Mouse (Mus musculus) megakaryocyte-erythroid progenitor cell, adult 5-6 weeks (primary cell): ENCODE measurements around the gene Msto1. TPM values are rescaled to one million over a fixed set of nuclear protein-coding genes. Genes with fewer than 3 reads are reported as not detected.
"Not testable (repeated sequence)": the region's sequence is repeated elsewhere in the genome, so short reads cannot be mapped to it uniquely, and the experiment has no call there.

Experiments used
- ATAC-seq: replicated peaks from 2 replicates; pipeline ENCODE4 v1.8.0; 2016; ENCODE audit warnings: mild to moderate bottlenecking, inconsistent platforms; ENCODE audit not compliant: severe bottlenecking, poor library complexity, low FRiP score, low TSS enrichment
- total RNA-seq, 2 experiments: library from RNA; stranded (forward) in 1 of 2; stranded (reverse) in 1 of 2; fragments of 200-1000, 215-1000 nt in 1 of 2; fragments of >200 nt in 1 of 2; fragmentation: Nextera tagmentation in 1 of 2; gene quantifications; 2 replicates each; pipeline ENCODE4 v1.2.3; 2014 to 2017

The Msto1 gene
- total RNA-seq, 2 experiments from 2014 or later = 33.5 to 36.2 TPM

DNA sequence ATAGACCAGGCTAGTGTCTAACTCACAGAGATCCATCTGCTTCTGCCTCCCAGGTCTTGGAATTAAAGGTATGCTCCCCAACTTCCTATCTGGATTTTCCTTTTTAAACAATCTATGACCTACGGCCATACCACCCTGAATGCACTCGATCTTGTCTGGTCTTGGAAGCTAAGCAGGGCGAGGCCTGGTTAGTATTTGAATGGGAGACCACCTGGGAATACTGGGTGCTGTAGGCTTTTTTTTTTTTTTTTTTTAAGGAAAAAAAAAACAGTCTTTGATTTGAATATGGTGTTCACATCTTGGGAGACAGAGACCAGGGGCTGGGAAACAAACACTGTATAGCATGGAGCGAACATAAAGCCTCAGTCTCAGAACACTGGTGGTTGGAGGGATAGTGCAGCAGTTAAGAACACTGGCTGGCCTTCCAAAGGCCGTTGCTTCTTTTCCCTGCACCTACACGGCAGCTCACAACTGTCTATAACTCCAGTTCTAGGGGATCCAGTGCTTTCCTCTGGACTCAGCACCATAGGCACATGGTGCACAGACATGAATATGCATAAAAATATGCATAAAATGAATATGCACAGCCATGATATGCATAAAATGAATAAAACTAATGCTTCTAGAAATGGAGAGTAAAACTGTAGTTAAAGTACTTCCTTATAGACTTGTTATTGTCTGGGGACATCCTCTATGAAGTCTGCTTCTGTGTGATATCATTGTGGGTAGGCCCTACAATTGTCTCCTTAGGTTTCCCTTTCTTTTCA, 7.2 kb downstream of the Msto1 start:
- no peak for ATAC-seq

DNA sequence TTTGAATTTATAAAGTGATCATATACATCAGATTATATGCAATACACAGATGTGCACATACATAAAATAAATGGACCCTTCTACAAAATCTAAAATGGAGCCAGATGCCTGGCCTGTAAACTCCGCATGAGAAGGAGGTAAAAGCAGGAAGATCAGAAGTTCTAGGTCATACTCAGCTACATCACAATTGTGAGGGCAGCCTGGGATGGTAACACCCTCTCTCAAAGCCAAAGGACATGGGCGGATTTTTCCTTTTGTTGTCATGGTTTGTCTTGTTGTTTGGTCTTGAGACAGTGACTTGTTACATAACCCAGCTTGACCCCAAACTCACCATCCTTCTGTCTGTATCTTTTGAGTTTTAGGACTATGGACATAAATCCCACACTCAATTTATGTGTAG, 8.1 kb downstream of the Msto1 start:
- ATAC-seq = no peak

- ATAC-seq = no peak
Observed at GRCm38 (mm10) chr3:88905209-88905608, 8.6 kb downstream of the Msto1 start.

GRCm38 (mm10) chr3:88904803-88905202, 9.0 kb downstream of the Msto1 start:
- no peak for ATAC-seq

DNA sequence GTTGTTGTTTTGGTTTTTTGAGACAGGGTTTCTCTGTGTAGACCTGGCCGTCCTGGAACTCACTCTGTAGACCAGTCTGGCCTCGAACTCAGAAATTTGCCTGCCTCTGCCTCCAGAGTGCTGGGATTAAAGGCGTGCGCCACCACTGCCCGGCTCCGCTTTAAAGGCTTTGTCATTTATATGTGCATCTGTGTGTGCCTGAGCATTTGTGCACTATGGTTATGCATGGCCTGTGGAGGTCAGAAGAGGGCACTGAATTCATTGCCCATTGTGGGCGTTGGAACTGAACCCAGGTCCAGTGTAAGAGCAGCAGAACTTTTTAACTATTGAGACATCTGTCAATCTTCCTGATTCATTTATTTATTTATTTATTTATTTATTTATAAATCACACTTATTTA, 20.8 kb downstream of the Msto1 start:
- ATAC-seq = not testable (repeated sequence)

GRCm38 (mm10) chr3:88882536-88882935, 31.3 kb downstream of the Msto1 start:
- ATAC-seq = not testable (repeated sequence)

DNA sequence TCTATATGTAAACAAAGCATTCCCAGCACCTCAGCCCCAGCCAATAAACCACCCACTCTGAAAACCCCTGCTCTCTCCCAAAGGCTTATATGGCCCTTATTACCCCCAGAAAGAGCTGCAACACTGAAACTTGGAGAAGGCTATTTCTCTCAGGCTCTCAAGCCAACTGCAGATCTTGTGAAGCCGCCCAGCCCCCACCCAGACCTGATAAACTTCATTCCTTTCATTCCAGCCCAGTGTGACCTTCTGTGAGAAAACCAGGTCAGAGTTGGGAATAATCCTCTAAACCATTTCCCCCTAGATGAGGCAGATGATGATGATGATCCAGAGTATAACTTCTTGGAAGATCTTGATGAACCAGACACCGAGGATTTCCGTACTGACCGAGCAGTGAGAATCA, 45.4 kb downstream of the Msto1 start:
- not testable (repeated sequence) for ATAC-seq

- ATAC-seq = not testable (repeated sequence)
Observed at GRCm38 (mm10) chr3:88867177-88867576, 46.6 kb downstream of the Msto1 start.

- ATAC-seq = not testable (repeated sequence)
Observed at GRCm38 (mm10) chr3:88866735-88867134, 47.1 kb downstream of the Msto1 start.

DNA sequence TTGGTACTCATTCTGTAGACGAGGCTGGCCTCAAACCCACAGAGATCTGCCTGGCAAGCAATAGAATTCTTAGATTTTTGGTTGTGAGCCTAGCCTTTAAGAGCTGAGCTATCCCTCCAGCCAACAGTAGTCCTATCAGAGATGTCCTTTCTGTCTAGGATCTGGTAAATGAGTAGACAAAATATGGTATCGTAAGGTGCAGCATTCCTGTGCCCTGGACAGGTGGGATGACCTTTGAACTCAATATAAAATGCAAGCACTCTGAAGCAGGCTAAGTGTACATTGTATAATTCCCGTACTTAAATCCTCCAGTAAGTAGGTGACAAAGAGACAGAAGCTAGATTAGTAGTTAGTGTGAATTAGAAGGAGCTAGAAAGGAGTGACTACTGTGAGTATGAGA, 51.7 kb downstream of the Msto1 start:
- no peak for ATAC-seq

DNA sequence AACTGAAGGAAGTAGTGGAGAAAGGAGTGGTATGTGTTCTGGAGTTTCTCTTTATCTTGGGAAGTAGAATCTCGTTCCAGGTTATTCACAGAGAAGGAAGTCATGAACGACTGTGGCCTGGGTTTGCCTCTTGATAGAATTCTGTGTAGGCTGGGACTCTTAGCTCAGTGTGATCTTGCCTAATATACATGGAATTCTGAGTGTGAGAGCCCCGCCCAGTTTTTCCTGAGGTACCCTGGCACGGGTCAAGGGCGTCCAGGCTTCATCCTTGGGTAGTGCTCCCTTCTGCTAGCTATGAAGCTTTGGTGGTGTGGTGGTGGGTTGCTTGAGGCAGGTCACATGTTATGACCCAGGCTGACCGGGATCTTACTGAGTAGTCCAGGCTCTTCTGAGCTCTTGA, 58.0 kb downstream of the Msto1 start:
- ATAC-seq = no peak

Other genes with a start within 250 kb of the Msto1 start
- 76.1 and 88.6 TPM in 2 replicates for gene Khdc4, start 228.2 kb downstream of the Msto1 start, total RNA-seq (2014; fragmentation: Nextera tagmentation)
- gene Khdc4, start 228.2 kb downstream of the Msto1 start, total RNA-seq (2017) = 32.0 and 53.1 TPM in 2 replicates
- gene Rit1, start 197.2 kb downstream of the Msto1 start, total RNA-seq (2014; fragmentation: Nextera tagmentation) = 16.7 and 20.0 TPM in 2 replicates
- 9.6 and 22.3 TPM in 2 replicates for gene Rit1, start 197.2 kb downstream of the Msto1 start, total RNA-seq (2017)
- 0.22 and 1.5 TPM in 2 replicates for gene Syt11, start 138.8 kb downstream of the Msto1 start, total RNA-seq (2014; fragmentation: Nextera tagmentation)
- 0.19 and 1.1 TPM in 2 replicates for gene Syt11, start 138.8 kb downstream of the Msto1 start, total RNA-seq (2017)
- gene Gon4l, start 78.8 kb downstream of the Msto1 start, total RNA-seq (2014; fragmentation: Nextera tagmentation) = 42.4 and 51.3 TPM in 2 replicates
- 29.7 and 46.9 TPM in 2 replicates for gene Gon4l, start 78.8 kb downstream of the Msto1 start, total RNA-seq (2017)
- 41.9 and 49.7 TPM in 2 replicates for gene Ash1l, start 36.6 kb upstream of the Msto1 start, total RNA-seq (2014; fragmentation: Nextera tagmentation)
- gene Ash1l, start 36.6 kb upstream of the Msto1 start, total RNA-seq (2017) = 22.7 and 25.0 TPM in 2 replicates
- 226 and 303 TPM in 2 replicates for gene Dap3, start 37.2 kb upstream of the Msto1 start, total RNA-seq (2014; fragmentation: Nextera tagmentation)
- 98.3 and 153 TPM in 2 replicates for gene Dap3, start 37.2 kb upstream of the Msto1 start, total RNA-seq (2017)
- 8.0 and 13.7 TPM in 2 replicates for gene Rusc1, start 179.3 kb upstream of the Msto1 start, total RNA-seq (2014; fragmentation: Nextera tagmentation)
- gene Rusc1, start 179.3 kb upstream of the Msto1 start, total RNA-seq (2017) = 5.8 and 8.9 TPM in 2 replicates
- gene Gm43738, start 187.1 kb upstream of the Msto1 start, total RNA-seq (2014; fragmentation: Nextera tagmentation) = not detected in 2 replicates
- not detected in 2 replicates for gene Gm43738, start 187.1 kb upstream of the Msto1 start, total RNA-seq (2017)
- gene Fdps, start 188.0 kb upstream of the Msto1 start, total RNA-seq (2014; fragmentation: Nextera tagmentation) = 53.1 and 60.3 TPM in 2 replicates
- 102 and 125 TPM in 2 replicates for gene Fdps, start 188.0 kb upstream of the Msto1 start, total RNA-seq (2017)
- gene Pklr, start 222.1 kb upstream of the Msto1 start, total RNA-seq (2014; fragmentation: Nextera tagmentation) = 213 and 235 TPM in 2 replicates
- gene Pklr, start 222.1 kb upstream of the Msto1 start, total RNA-seq (2017) = 157 and 170 TPM in 2 replicates
- 1.5 and 1.6 TPM in 2 replicates for gene Hcn3, start 246.2 kb upstream of the Msto1 start, total RNA-seq (2014; fragmentation: Nextera tagmentation)
- 1.4 and 2.5 TPM in 2 replicates for gene Hcn3, start 246.2 kb upstream of the Msto1 start, total RNA-seq (2017)